Mouse (Mus musculus) neural tube, embryonic 11.5 days (tissue): ENCODE measurements around the gene Atoh8. TPM values are rescaled to one million over a fixed set of nuclear protein-coding genes. Genes with fewer than 3 reads are reported as not detected.

Experiments
- ATAC-seq: fragments of 200-750 bp; cut with Nextera tagmentation; 2 replicates; pipeline ENCODE4 v1.8.0; 2017; ENCODE audit warnings: moderate number of reproducible peaks, mild to moderate bottlenecking, moderate TSS enrichment, moderate library complexity; ENCODE audit not compliant: insufficient read depth, low FRiP score, low TSS enrichment
- DNase-seq: peaks from one replicate; pipeline ENCODE4 v3.0.0-alpha.2; 2015; ENCODE audit warnings: low spot score
- H3K27ac ChIP-seq: fragments of 300-500 bp; sonication (generic); 2 replicates; pipeline ENCODE4 v1.5.1; 2014; ENCODE audit warnings: low read depth, mild to moderate bottlenecking, low read length
- H3K27me3 ChIP-seq: fragments of 300-500 bp; sonication (generic); 2 replicates; pipeline ENCODE4 v1.6.1; 2014; ENCODE audit warnings: mild to moderate bottlenecking, low read length, mixed read lengths; ENCODE audit not compliant: control insufficient read depth, insufficient read depth
- H3K36me3 ChIP-seq: fragments of 300-500 bp; sonication (generic); 2 replicates; pipeline ENCODE4 v1.6.1; 2014; ENCODE audit warnings: mild to moderate bottlenecking, low read length, moderate library complexity, mixed read lengths; ENCODE audit not compliant: control insufficient read depth, insufficient read depth
- H3K4me1 ChIP-seq: fragments of 300-500 bp; sonication (generic); 2 replicates; pipeline ENCODE4 v1.6.1; 2014; ENCODE audit warnings: low read length, mixed read lengths; ENCODE audit not compliant: control insufficient read depth, insufficient read depth
- H3K4me2 ChIP-seq: fragments of 300-500 bp; sonication (generic); 2 replicates; pipeline ENCODE4 v1.6.1; 2014; ENCODE audit warnings: low read depth, mild to moderate bottlenecking, moderate library complexity
- H3K4me3 ChIP-seq: fragments of 300-500 bp; sonication (generic); 2 replicates; pipeline ENCODE4 v1.5.1; 2014; ENCODE audit warnings: low read depth, low read length
- H3K9ac ChIP-seq: fragments of 300-500 bp; sonication (generic); 2 replicates; pipeline ENCODE4 v1.6.1; 2014; ENCODE audit warnings: mild to moderate bottlenecking, low read length
- H3K9me3 ChIP-seq: fragments of 300-500 bp; sonication (generic); 2 replicates; pipeline ENCODE4 v1.6.1; 2016; ENCODE audit warnings: low read length; ENCODE audit not compliant: control insufficient read depth
- WGBS: fragments of 180-500 bp; shearing (Covaris S2); extraction: QIAGEN DNeasy Blood & Tissue Kit; methylation state at CpG from one replicate; pipeline ENCODE4 v1.1.7; 2014; 5-methylcytosine and 5-hydroxymethylcytosine counted together
- polyA plus RNA-seq: library from polyadenylated mRNA; unstranded; fragments of >200 nt; fragmentation: Nextera tagmentation; extraction: Ambion mirVana; gene quantifications from 2 replicates; pipeline ENCODE4 v1.2.1, GENCODE M21; 2014

The Atoh8 gene
- polyA plus RNA-seq, 1 experiment from 2014 or later, result 8.5 TPM

GRCm38 (mm10) chr6:72249981-72250380, 14.6 kb upstream of the Atoh8 start:
- Histone ChIP-seq H3K27me3 (no peaks in the 10 kb centered on the region), H3K4me1 (peaks cover 4% of the 10 kb centered on the region; the same call in 1 of the 2 replicates), H3K9me3 (no peaks in the 10 kb centered on the region), H3K4me3 (no peak overlapping the region), H3K4me2 (no peak overlapping the region), H3K27ac (no peak overlapping the region), H3K9ac (no peak overlapping the region), H3K36me3 (no peaks in the 10 kb centered on the region)
- no peak for DNase-seq
- no peak for ATAC-seq
- 84% methylated on average over 4 of the region's 4 CpGs for WGBS

- H3K4me3 ChIP-seq, result no peak overlapping the region
- no peak overlapping the region for H3K4me2 ChIP-seq
- no peak for ATAC-seq
- no peak overlapping the region for H3K9ac ChIP-seq
- DNase-seq, result no peak
- H3K27ac ChIP-seq, result no peak overlapping the region
- 63% methylated on average over 15 of the region's 15 CpGs for WGBS
- no peaks in the 10 kb centered on the region for H3K27me3 ChIP-seq
- no peaks in the 10 kb centered on the region for H3K9me3 ChIP-seq
- no peaks in the 10 kb centered on the region for H3K4me1 ChIP-seq
- no peaks in the 10 kb centered on the region for H3K36me3 ChIP-seq
Observed at GRCm38 (mm10) chr6:72248150-72248914, 13.0 kb upstream of the Atoh8 start.

GRCm38 (mm10) chr6:72246303-72246702, 10.9 kb upstream of the Atoh8 start:
- H3K9ac ChIP-seq, result no peak overlapping the region
- no peaks in the 10 kb centered on the region for H3K27me3 ChIP-seq
- no peaks in the 10 kb centered on the region for H3K9me3 ChIP-seq
- DNase-seq (no peak), ATAC-seq (no peak)
- no peak overlapping the region for H3K4me2 ChIP-seq
- H3K4me1 ChIP-seq, result no peaks in the 10 kb centered on the region
- WGBS, result 85% methylated on average over 6 of the region's 6 CpGs
- H3K4me3 ChIP-seq, result no peak overlapping the region
- no peak overlapping the region for H3K27ac ChIP-seq
- H3K36me3 ChIP-seq, result no peaks in the 10 kb centered on the region

- Histone ChIP-seq H3K9ac (no peak overlapping the region), H3K27ac (no peak overlapping the region), H3K9me3 (no peaks in the 10 kb centered on the region), H3K36me3 (no peaks in the 10 kb centered on the region), H3K27me3 (no peaks in the 10 kb centered on the region), H3K4me1 (no peaks in the 10 kb centered on the region), H3K4me3 (no peak overlapping the region), H3K4me2 (no peak overlapping the region)
- ATAC-seq (no peak), DNase-seq (no peak)
- WGBS, result 64% methylated on average over 20 of the region's 20 CpGs
Observed at GRCm38 (mm10) chr6:72244569-72245285, 9.3 kb upstream of the Atoh8 start.

GRCm38 (mm10) chr6:72244144-72244549, 8.8 kb upstream of the Atoh8 start:
- ATAC-seq, result no peak

GRCm38 (mm10) chr6:72242532-72243320, 7.3 kb upstream of the Atoh8 start:
- no peak overlapping the region for H3K4me2 ChIP-seq
- 84% methylated on average over 13 of the region's 13 CpGs for WGBS
- ATAC-seq (no peak), DNase-seq (no peak)
- H3K27me3 ChIP-seq, result peaks cover 3% of the 10 kb centered on the region; the same call in 1 of the 2 replicates
- no peak overlapping the region for H3K9ac ChIP-seq
- H3K9me3 ChIP-seq, result no peaks in the 10 kb centered on the region
- no peak overlapping the region for H3K4me3 ChIP-seq
- no peaks in the 10 kb centered on the region for H3K4me1 ChIP-seq
- H3K36me3 ChIP-seq, result no peaks in the 10 kb centered on the region
- H3K27ac ChIP-seq, result no peak overlapping the region

More at GRCm38 (mm10) chr6:72244144-72244549, 8.8 kb upstream of the Atoh8 start:
- Histone ChIP-seq H3K9me3 (no peaks in the 10 kb centered on the region), H3K27me3 (no peaks in the 10 kb centered on the region), H3K4me3 (no peak overlapping the region), H3K4me2 (no peak overlapping the region), H3K27ac (no peak overlapping the region), H3K36me3 (no peaks in the 10 kb centered on the region), H3K4me1 (no peaks in the 10 kb centered on the region), H3K9ac (no peak overlapping the region)
- 49% methylated on average over 9 of the region's 9 CpGs for WGBS
- DNase-seq, result no peak

GRCm38 (mm10) chr6:72241843-72242154, 6.4 kb upstream of the Atoh8 start:
- no peaks in the 10 kb centered on the region for H3K9me3 ChIP-seq
- no peaks in the 10 kb centered on the region for H3K36me3 ChIP-seq
- ATAC-seq, result no peak
- no peak overlapping the region for H3K27ac ChIP-seq
- no peak overlapping the region for H3K9ac ChIP-seq
- no peak overlapping the region for H3K4me3 ChIP-seq
- H3K4me1 ChIP-seq, result no peaks in the 10 kb centered on the region; the same call in 1 of the 2 replicates
- H3K27me3 ChIP-seq, result peaks cover 5% of the 10 kb centered on the region
- H3K4me2 ChIP-seq, result no peak overlapping the region
- 44% methylated on average over 8 of the region's 8 CpGs for WGBS
- DNase-seq, result no peak

- 29% methylated on average over 8 of the region's 8 CpGs for WGBS
- peaks cover 11% of the 10 kb centered on the region for H3K27me3 ChIP-seq
- no peaks in the 10 kb centered on the region; the same call in 1 of the 2 replicates for H3K4me1 ChIP-seq
Observed at GRCm38 (mm10) chr6:72241133-72241842, 5.9 kb upstream of the Atoh8 start.

More at GRCm38 (mm10) chr6:72241133-72241842, 5.9 kb upstream of the Atoh8 start:
- Histone ChIP-seq H3K36me3 (no peaks in the 10 kb centered on the region), H3K9me3 (no peaks in the 10 kb centered on the region), H3K27ac (no peak overlapping the region), H3K4me2 (no peak overlapping the region), H3K4me3 (no peak overlapping the region), H3K9ac (no peak overlapping the region)
- no peak for ATAC-seq
- no peak for DNase-seq
